Mouse (Mus musculus) regulatory T cell (primary cell): Measurements from ENCODE around the gene Uqcrc1.

Experiments
- in situ Hi-C: fragments of 300-600 bp; cut with MboI, MseI; formaldehyde crosslinking; loops from one replicate; pipeline ENCODE4 v1.15.1; 2025; ENCODE audit warnings: high pct_unique_total_duplicates

Gene Uqcrc1

DNA sequence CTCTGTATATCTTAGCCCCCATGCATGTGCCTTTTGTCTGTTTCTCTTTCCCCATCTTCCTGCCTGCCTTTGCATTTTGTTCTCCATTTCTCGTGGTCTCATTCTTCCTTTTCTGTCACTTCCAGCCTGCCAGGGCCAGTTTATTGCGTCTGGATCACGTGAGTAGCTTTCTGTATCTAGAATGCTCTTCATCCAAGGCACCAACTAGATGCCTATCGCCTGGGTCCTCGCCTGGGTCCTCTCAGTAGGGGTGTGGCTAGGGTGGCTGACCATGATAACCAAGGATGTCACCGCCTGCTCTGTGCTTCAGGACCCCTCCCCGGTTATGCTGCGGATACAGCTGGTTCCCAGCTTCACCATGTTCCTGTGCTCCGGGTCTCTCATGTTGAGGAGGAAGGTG is 46.8 kb downstream of the Uqcrc1 start:
- in situ Hi-C loops, result no loop called here

DNA sequence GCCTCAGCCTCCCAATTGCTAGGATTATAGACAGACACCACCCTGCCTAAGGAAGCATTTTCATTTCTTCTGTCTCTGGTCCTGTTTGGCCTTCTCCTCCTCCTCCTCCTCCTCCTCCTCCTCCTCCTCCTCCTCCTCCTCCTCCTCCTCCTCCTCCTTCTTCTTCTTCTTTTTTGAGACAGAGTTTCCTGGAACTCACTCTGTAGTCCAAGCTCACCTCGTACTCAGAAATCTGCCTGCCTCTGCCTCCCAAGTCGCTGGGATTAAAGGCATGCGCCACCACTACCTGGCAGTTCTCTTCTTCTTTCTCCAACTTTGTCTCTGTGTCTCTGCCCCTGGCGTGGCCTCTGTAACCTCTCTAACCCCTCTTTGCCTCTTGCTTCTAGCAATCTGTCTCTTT is 49.3 kb downstream of the Uqcrc1 start, which contains the start of gene Ucn2:
Gene Ucn2, plus strand, starts transcription at position 301 of the 400 bp plus-strand sequence.
- in situ Hi-C loops, result no loop called here

DNA sequence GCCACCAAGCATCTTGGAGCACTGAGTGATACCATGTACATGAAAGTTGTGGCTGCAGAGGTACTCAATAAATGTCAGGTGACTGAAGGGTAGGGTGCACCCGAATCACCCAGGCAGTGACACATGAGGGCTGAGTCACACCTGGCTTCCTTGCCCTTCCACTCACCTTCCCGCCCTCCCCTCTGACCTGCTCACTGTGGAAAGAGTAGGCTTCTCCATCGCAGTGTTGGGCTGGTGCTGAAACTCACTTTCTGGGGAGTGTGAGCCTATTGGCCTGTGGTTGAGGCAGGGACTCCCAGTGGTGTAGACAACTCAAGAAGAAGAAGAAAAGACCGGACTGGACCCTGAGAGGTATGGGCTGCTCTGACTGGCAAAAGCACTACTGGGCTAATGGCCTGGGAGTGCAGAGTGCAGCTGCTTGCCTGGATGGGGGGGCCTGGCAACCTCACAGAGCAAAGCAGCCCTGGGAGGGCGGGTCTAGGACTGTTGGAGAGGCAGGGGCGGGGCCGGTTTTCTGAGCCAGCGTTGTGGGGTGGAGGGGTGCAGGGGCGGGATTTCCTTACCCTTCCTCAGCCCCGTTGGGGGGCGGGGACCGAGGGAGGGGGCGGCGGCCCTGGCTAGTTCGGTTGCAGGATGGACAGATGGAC is 51.4 kb downstream of the Uqcrc1 start:
- in situ Hi-C loops, result no loop called here

DNA sequence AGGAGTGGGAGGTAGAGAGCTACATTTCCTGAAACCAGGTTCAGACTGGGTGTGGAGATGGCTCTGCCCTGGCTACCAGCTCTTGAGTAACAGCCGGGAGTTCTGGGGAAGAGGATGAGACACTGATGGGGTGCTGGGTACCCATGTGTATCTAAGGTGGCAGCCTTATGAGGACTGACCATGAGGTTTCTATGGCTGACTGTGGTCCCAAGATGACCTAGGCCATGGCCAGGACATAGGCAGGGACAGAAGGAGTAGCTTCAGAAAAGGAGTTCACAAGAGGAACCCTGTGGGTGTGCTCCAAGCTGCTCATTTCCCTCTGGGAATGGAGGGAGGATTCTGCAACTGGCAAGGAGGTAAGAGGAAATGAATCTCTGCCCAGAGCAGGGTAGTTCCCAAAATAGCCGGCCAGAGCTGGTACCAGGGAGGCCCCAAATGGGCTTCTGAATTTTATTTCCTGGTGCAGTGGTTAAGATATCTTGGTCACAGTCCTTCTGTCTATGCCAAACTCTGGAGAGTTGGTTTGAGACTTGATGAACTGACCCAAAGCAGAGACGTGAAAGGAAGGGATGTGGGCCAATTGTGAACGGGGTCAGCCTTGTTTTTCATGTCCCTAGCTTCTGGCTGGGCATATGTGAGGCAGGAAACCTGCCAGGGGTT is 53.5 kb downstream of the Uqcrc1 start:
- in situ Hi-C loops, result no loop called here

DNA sequence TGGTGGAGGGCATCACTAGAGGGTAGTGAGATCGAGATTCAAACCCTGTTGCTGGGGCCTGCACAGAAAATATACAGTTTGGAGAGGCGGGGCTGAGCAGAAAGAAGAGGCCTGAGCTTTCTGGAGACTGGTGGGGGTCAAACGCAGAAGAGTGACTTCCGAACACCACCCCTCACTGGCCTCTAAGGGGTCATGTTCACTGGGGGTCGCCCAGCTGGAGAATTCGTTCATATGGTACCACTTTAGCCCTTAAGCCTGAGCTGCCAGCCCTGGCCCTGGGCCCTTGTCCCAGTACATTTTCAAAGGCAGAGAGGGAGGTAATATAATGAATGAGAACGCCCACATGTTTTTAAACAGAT is 54.0 kb downstream of the Uqcrc1 start:
- in situ Hi-C loops, result no loop called here

DNA sequence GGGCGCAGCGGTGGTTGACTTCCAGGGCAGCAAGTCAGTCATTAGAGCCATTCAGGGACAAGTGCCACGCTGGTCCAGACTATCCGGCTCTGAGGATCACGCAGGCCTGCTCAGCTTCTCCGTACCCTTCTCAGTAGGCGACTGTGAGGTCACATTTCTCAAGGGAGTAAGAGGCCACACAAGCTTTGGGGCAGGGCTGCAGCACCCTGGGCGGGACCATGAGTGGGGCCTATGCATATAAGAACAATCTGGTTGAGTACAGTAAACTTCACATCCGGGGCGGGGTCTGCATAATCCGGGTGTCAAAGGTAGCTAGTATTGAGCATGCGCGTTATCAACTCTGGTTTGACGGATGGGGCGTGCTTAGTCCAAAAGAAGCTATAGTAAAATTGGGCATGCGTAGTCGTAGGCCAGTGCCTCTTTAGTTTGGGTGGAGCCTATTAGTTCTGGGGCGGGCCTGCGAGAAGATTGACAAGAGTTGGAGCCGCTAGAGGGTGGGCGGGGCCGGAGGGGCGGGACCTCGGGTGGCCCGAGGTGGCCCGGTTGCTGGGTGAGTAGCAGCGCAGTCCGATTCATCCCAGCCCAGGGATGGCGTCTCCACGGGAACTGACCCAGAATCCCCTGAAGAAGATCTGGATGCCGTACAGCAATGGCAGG is 55.1 kb downstream of the Uqcrc1 start, which contains the start of gene Pfkfb4:
Gene Pfkfb4, plus strand, starts transcription at position 351 of the 657 bp plus-strand sequence.
- in situ Hi-C loops, result no loop called here

DNA sequence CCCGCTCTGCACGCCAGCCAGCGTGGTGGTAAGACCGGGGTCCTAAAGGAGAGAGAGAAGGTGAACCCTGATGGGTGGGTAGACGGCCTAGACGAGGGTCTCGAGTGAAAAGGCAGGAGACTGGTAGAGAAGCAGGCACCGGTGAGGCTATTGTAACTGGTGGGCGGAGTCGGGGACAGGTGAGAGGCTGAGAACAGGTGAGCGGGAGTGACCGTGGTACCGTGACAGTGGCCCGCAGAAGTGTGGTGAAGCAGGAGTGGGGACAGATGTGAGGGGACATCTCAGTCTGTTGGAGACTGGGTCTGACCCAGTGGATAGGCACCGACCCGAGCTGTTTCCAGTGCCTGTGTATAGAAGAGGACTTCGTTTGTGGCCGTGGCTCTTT is 55.6 kb downstream of the Uqcrc1 start:
- in situ Hi-C loops, result no loop called here

DNA sequence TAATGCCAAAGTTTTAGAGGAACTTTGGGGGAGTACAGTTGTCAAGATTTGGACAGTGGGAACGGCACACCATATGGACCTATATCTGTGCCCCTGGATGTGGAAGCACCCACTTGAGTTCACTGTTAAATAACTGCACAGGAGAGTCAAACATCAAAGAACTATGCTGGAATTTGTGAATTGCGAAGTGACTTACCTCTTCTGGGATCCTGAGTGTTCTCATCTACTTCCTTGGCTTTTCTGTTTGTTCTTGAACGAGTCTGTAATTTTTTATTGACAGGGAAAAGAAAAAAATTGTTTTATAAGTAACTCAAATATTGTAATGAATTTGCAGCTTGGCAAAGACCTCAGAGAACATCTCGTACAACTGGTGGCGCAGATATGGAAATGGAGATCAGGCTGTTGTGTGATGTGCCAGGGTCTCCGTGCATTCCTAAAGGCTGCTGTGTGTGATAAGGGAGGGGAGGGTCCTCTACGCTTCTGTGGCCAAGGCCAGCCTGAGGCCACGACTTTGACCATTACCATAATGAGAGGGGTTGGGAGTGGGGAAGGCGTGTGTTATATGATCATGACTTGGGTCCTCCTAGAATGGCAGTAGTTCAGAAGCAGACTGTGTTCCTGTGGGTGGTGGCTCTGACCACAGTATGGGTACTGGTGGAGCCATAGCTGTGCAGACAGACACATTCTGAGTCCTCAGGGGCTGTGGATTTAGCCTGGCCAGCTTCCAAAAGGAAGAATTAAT is 56.4 kb downstream of the Uqcrc1 start:
- in situ Hi-C loops, result no loop called here

DNA sequence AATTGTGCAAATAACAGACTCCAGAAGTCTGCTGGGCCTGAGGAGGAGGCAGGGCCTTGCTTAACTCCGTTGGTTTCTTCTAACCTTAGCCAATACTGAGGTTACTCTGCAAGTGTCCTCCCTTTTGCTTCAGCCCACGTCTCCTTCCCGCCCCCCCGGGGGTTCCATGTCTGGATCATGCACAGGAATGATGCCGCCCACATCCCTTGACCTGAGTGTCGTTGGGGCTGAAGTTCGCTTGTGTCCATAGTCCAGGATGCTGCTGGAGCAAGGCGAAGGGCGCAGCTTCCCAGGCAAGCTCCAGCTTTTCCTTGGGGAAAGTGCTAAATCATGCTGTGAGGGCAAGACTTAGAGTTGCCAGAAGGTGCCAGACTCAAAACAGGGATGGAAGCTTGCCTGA is 60.0 kb downstream of the Uqcrc1 start:
- in situ Hi-C loops, result no loop called here

DNA sequence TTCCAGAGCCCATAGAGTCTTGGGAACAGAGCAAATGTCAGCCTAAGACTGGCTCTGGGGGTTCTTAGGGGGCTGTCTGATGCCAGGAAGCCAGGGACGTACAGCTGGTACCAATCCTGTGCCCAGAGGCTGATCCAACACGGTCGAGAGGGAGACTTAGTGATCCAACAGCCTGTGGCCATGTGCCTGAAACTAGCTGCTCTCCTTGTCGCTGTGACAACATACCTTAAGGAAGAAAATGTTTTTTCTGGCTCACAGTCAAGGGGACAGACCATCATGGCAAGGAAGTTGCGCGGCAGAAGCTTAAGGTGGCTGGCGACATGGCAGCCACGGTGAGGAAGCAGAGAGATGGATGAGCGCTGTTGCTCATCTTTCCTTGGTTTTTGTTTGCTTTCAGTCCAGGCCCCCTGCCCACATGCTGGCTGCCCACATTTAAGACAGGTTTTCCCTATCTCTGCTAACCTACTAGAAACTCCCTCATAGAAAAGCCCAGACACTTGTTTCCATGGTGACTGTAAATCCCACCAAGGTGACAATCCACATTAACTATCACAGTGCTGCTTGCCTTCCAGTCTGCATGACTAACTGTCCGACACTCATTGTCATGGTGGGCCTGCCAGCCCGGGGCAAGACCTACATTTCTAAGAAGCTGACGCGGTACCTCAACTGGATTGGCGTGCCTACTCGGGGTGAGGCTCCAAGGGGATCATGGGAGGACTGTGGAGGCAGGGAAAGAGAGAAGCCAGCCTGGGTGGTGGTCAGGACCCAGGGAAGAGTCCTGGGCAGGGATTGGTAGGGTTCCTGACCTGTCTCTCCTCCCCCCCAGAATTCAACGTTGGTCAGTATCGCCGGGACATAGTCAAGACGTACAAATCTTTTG is 62.1 kb downstream of the Uqcrc1 start:
- in situ Hi-C loops, result no loop called here

DNA sequence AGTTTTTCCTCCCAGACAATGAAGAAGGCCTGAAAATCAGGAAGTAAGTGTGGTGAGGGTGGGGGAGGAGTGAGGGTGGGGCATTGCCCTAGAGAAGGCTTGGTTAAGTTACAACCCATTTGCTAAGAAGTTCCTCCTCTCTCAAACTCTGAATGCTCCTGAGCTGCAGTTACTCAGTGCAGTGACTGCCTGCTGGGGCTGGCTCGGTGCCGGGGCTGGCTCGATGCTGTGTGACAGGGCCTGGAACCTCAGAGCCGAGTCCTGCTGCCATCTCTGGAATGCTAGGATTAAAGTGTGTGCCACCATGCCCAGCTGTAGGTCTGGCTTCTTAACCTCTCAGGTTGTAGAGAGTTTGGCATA is 62.7 kb downstream of the Uqcrc1 start:
- in situ Hi-C loops, result no loop called here
